Mouse (Mus musculus) c-Kit-negative CD71-positive TER-119-positive erythroid progenitor cells, embryonic 14.5 days (primary cell): ENCODE measurements around the gene Selenoo.

Source experiments
- DNase-seq: peaks from one replicate; pipeline ENCODE4 v3.0.0-alpha.2; 2013; ENCODE audit warnings: low read depth, low spot score

Gene Selenoo

DNA sequence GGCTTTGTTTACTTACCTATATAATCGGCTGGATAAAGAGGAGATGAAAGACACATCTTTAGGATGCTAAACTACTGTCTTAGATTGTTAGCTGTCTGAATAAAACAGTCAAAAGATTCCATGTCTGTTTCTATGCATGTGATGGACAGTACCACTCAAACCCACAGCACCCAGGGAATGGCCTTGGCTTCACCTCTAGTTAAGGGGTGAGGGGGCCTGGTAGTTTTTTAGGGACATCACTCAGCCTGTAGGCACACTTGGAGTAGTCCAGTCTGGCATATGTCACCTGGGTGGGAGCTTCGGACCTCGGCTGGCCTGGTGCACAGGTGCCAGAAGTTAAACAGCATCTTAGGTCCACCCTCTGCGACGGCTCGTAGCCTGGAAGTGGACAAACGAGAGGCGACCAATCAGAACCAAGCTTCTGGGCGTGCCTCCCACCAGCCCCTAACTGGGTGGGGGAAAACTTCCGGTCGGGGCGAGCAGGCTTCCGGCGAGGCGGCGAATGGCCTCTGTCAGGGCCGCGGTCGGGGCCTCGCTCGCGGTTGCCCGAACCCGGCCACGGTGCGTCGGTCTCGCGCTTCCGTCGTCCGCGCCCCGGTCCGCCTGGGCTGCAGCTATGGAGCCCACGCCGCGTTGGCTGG is at the start of gene Selenoo:
Gene Selenoo, plus strand, starts transcription at position 478 of the 641 bp plus-strand sequence.
- peak; percentile 78 for DNase-seq

DNA sequence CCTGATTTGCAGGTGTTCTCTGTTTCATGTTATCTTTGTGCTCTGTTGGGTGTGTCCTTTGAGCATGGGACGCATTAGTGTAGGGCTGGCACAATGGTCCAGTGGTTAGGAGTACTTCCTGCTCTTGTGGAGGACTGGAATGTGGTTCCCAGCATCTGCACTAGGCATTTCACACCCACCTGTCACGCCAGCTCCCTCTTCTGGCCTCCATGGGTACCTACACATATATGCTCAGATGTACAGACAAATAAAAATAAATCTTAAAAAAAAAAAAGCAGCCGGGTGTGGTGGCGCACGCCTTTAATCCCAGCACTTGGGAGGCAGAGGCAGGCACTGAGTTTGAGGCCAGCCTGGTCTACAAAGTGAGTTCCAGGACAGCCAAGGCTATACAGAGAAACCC is 44.5 kb upstream of the Selenoo start:
- DNase-seq: no peak

DNA sequence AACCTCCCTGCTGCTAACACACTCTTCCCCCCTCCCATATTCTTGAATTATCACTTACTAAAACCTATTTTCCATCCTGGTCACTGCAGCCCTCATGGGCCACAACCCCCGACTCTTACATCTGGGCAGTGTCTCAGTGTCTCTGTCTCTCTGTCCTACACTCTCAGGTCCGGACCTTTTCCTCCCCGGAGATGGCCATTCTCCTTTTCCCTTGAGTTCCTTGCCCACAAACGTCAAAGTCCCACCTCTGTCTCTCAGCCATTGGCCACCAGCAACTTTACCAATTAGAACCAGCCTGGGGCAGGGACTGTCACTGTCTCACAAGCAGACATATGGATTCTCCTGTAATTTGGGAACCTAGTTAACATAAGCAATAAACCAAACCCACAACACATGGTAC is 42.5 kb upstream of the Selenoo start:
- DNase-seq: no peak

DNA sequence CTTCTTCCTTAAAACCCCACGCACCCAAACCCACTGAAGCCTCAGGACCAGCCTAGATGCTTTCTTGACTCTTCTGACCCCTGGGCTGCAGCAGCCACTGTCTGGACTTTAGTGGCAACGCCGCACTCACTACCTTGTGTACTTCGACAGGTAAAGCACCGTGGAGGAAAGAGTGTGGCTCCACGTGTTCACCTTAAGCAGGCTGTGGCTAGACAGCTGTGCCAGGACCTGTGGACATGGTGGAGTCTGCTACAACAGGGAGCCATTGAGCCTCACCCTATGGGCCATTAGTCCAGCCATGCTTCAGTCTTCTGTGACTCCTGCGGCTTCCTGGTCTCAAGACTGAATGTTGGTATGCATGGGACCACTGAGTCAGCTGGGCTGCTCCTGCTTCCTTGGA is 34.2 kb upstream of the Selenoo start:
- no peak for DNase-seq

DNA sequence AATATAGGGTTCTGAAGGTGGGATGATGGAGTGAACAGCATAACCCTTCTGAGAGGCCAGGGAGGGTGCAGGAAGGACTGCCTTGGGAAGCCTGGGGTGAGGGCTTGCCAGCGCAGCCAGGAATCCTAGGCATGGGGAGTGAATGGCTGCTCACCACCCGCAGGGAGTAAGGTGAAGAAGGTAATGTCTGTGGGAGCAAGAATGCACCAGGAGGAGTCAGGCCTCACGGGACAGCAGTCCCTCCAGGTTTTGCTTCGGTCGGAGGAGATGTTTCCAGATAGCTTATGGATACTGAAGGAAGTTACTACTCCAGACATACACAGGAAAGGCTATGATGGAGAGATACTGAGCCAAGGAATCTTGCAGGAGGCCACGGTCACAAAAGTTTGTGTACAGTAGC is 30.1 kb upstream of the Selenoo start:
- DNase-seq: no peak

DNA sequence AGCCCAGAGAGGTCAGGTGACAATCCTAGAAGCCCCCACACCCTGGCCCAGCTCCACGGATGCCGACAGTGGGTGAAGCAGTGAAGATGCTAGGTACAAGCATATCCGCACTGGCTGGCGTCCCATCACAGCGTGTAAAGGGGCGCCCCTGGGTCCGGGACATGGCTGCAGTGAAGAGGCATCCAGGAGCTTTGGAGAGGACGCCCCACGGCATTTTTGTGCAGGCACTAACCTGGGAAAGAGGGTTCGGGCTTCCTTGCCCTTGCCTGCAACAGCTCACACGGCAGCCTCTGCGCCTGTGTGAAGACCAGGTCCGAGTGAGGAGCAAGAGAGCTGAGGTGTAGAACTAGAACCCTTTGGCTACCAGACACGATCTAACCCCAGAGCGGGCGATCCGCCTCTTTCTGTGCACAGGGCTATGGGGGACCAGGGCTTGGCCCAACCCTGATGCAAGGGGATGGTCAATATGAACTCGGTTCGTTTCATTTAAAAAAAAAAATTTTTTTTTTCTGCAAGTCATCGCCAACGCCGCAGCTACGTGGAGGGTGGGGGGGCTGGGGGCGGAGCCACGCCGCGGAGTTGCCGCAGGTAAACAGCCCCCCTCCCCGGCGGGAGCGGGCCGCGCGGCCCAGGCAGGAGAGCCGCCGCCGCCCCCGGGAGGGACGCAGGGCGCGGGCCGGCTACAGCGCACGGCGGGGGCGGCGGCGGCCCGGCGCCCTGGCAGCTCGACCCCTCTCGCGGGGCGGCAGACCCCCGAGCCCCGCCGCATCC is 29.5 kb upstream of the Selenoo start, which contains the start of gene Panx2:
Gene Panx2, plus strand, starts transcription at position 574 of the 771 bp plus-strand sequence.
- DNase-seq: no peak

DNA sequence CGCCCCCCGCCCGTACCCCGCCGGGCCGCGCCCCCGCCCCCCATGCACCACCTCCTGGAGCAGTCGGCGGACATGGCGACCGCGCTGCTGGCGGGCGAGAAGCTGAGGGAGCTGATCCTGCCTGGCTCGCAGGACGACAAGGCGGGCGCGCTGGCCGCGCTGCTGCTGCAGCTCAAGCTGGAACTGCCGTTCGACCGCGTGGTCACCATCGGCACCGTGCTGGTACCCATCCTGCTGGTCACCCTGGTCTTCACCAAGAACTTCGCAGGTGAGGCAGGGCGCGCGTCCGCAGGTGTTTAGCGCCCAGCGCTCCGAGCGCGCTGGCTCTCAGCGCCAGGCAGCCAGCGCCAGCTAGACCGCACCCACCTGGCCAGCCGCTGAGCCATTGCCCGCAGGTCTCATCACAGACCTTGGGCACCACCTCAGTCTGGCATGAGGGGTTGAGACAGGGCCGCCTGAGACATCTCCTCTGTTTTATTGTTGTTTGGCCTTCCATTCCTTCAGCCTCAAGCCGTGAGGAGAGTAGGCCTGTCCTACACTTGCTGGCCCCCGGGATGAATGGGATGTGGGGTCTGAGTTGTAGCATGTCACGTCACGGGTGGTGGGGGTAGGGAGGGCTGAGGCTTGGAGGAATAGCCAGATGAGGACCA is 28.7 kb upstream of the Selenoo start:
- no peak for DNase-seq

DNA sequence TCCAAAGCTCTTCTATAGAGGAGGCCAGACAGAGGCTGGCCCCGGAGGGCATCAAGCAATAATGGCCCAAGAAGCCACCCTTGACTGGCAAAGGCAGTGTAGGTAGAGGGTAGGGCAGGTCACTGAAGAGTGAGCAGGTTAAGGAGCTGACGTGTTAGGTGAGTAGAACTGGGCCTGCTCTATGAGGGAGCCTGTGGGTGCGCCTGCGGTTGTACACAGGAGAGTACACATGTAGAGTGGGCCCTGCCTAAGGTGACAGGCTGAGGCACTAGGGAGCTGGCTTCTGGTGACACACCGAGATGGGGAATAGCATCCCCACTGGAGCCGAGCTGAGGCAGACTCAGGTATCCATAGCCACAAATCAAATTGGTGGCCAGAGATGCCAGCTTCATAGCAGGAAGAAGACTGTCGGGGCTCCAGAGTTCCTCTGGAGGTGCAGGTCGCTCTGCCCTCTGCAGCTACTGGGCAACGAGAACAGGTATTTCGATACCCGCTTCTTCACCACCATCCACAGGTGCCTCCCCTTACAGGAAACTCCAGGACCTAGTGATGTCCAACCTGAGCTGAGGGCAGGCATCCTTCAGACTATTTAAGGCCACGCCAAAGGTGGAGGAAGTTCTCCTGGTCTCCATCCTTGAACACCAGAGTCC is 27.9 kb upstream of the Selenoo start:
- no peak for DNase-seq

DNA sequence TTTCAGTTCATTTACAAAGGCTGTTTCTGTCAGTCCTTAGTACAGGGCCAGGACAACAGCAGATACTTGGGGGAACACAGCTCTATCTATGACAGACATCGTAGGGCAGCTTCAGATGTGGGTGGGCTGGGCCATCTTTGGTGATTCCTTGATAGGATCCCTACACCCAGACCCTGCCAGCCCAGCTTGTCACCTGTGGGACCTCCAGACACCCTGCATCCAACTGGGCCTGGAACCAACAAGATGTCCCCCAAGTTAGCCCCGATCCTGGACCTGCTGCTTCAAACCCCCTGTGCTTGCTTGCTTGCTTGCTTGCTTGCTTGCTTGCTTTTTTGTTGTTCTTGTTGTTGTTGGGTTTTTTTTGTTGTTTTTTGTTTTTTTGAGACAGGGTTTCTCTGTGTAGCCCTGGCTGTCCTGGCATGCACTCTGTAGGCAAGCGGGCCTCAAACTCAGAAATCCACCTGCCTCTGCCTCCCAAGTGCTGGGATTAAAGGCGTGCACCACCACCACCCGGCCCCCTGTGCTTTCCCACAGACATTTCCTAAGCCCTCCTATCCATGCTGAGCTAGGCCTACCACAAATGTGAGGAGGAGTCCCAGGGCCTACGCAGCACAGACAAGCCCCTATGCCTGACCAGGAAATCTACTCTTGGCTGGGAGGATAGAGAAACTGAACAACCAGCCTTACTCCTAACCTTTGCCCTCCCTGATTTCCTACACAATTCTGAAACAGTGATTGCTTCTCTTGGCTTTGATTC is 26.9 kb upstream of the Selenoo start:
- DNase-seq: no peak

DNA sequence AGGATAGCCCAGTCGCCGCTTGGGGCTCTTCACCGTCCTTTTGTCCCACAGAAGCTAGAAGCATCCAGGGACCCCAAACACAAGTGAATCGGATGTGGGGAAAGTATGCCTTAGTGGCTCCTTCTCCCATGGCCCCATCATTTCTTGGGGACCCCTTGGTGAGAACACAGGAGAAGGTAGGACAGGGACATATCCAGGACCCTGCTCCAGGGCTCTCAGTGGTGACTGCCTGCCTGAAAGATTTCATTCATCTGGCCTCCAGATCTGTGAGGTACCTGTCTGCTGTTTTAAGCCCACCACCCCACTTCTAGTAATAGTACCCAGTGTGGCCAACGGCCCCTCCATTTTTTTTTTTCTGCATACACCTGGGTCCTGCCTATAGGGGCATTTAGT is 26.4 kb upstream of the Selenoo start:
- DNase-seq: no peak

DNA sequence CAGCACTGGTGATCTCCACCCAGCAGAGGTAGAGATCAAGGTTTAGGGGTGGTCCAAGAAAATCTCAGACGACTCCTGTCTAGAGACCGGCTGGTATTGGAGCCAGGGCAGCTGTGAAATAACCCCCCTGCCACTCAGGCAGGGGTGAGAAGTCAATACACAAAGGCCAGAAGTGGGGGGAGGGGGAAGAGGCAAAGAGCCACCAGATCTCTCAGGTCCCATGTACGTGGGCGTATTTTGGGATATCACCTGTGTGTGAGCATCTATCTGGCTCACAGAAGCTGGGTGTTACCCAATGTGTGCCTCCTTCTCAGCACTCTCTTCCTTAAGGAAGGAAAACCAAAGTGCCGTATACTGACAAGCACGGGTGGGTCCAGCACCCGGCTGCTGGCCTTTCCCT is 25.9 kb upstream of the Selenoo start:
- no peak for DNase-seq

DNA sequence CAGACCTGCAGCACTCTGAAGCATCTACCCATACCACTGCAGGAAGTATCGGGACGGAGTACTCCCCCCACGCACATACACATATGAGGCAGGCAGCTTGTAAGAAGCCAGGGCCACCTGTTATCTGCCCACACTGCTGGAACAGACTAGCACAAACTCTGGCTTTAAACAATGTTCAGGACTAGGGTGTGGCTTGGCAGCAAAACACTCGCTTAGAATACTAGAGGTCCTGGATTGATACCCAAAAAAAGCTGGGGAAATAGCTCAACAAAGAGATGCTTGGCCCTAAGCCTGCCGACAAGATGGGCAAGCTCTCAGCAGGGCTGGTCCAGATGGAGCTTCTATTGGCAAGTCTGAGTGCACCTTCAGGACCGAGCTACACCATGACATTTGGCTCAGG is 25.3 kb upstream of the Selenoo start:
- no peak for DNase-seq

DNA sequence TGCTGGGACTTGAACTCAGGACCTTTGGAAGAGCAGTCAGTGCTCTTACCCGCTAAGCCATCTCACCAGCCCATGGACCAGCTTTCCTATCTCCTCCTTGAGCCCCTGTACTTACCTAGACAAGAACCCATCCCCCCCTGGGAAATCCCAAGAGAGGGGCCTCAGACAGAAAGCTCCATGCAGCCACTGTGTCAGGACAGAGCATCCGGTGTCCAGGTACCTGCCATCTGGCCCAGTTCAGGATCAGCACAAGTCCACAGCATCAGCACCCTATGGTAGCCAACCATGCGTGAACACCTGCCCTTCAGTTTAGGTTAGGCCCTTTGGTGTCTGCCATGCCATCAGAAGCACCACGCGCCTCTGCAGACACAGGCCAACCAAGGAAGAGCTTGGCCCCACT is 24.0 kb upstream of the Selenoo start:
- no peak for DNase-seq

DNA sequence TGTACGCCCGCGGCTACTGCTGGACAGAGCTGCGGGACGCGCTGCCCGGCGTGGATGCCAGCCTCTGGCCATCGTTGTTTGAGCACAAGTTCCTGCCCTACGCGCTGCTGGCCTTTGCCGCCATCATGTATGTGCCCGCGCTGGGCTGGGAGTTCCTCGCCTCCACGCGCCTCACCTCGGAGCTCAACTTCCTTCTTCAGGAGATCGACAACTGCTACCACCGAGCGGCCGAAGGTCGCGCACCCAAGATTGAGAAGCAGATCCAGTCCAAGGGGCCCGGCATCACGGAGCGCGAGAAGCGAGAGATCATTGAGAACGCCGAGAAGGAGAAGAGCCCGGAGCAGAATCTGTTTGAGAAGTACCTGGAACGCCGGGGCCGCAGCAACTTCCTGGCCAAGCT is 21.3 kb upstream of the Selenoo start:
- DNase-seq: no peak

DNA sequence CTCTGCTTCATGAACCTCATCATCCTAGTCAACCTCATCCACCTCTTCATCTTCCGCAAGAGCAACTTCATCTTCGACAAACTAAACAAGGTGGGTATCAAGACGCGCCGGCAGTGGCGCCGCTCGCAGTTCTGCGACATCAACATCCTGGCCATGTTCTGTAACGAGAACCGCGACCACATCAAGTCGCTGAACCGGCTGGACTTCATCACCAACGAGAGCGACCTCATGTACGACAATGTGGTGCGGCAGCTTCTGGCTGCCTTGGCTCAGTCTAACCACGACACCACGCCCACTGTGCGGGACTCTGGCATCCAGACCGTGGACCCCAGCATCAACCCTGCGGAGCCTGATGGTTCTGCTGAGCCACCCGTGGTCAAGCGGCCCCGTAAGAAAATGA is 20.7 kb upstream of the Selenoo start:
- DNase-seq: no peak

DNA sequence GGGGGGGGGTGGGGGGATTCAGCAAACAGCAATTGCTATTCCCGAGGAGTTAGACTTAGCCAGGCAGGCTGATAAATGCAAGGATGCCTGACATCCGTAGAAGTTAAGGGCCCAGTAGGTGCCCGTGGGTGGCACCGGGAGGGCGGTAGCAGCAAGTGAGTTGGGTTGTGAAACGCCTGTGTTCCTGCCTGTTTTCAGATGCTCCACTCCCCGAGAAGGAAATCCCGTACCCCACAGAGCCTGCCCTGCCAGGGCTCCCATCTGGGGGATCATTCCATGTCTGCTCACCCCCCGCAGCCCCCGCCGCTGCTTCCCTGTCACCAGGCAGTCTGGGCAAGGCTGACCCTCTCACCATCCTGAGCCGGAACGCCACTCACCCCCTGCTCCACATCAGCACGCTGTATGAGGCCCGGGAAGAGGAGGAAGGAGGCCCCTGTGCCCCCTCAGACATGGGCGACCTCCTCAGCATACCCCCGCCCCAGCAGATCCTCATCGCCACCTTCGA is 19.5 kb upstream of the Selenoo start:
- no peak for DNase-seq

DNA sequence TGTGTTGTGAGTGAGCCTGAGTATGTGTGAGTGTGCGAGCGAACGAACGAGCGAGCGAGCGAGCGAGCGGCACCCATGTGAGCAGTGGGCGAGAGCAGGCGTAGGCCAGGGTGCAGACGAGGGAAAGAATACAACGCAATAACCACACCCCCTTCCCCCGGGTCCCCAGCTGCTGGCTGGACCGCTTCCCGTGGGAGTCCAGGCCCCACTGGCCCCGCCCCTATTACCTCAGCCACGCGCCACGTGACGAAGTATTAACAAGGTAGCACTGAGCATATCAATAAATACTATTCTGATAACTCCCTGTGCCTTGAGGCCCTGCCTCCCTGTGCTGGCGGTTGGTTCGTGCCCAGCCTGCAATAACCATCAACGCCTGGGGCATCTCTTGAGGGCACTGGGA is 18.3 kb upstream of the Selenoo start:
- no peak for DNase-seq

DNA sequence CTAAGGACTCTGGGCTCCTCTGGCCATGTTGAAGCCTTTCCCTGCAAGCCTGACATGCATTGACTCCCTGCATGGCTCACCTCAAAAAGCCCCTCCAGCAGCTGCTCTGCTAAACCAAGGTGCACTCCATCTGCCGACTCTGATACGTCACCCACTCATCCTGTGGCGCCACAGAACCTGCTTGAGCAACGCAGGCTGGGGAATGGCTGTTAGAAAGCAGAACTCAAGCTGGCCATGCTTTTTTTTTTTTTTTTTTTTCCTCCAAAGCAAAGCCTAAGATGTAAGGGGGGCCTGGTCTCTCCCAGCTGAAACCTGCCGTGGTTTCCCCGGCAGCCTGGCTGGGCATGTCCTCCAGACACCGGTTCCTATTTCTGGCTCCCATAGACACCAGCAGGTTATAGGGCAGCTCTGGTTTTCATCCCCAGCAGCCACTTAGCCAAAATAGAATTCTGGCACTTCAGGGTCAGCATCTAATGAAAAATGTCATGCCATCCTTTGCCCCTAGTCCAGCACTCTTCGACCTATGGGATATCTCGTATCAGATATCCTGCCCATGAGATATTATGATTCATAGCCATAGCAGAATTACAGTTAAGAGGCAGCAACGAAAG is 14.8 kb upstream of the Selenoo start:
- DNase-seq: no peak

DNA sequence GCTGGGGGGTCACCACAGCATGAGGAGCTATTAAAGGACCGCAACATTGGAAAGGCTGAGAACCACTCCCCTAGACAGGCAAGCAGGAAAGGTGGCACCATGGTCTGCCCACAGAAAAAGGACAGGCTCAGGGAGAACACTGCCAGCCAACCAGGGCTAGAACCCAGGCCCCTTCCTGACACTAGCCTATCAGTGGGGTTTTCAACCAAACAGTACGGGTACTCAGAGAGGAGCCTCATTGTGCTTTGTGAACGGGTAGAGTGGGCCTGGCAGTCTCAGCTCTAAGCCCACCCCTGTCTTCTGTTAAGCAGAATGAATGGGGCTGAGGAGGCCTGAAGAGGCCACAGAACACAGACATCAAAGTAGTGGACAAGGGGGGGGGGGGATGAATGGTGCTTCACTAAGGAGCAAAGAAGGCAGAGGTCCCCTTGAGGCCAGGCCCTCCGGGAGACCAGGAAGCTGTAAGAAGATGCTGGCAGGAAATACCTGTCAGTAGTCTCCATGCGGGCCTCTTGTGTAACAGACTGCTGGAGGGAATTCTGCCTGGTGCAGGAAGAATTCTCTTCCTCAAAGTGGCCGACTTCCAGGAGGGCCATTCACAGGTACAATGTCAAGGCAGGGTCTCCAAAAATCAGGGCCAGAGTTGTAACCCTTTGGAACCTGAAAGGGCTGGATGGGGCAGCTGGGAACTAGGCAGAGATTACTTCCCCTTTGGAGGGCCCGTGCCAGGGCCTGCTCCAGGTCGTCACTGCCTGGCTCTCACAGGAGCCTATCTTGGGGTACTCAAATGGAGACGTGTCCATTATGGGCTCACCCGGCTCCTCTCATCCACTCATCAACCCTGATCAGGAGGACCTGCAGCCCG is 14.0 kb upstream of the Selenoo start, which contains the start of gene Trabd:
Gene Trabd, plus strand, starts transcription at position 512 of the 865 bp plus-strand sequence.
- DNase-seq: no peak
